Mouse (Mus musculus): ENCODE measurements around the gene 1700015F17Rik. TPM values are rescaled to one million over a fixed set of nuclear protein-coding genes. Genes with fewer than 3 reads are reported as not detected.

1700015F17Rik gene
- polyA plus RNA-seq, 1 experiment: 0.19 TPM

- Histone ChIP-seq H3K4me1 (ENCODE audit: control insufficient read depth, insufficient read depth, low read length) (no peaks in the 10 kb centered on the region), H3K27ac (ENCODE audit: insufficient read depth, low read length) (no peak overlapping the region), H3K4me3 (ENCODE audit: insufficient read depth, low read length) (no peak overlapping the region)
- TF ChIP-seq POLR2A (IDR thresholded peaks at IDR 0.05; ENCODE audit: extremely low read depth, insufficient read depth, low read length): no peak
- no peak for TF ChIP-seq CTCF (IDR thresholded peaks at IDR 0.05; ENCODE audit: extremely low read depth, insufficient read depth, low read length)
Observed at GRCm38 (mm10) chr5:5392786-5393185, 86.2 kb downstream of the 1700015F17Rik start.

Other genes with a start within 250 kb of the 1700015F17Rik start
- gene Cdk14, start 58.8 kb downstream of the 1700015F17Rik start, polyA plus RNA-seq (2012; rRNA removed): 82.5 and 89.5 TPM in 2 replicates
- 38.0 and 38.1 TPM in 2 replicates for gene Cldn12, start 35.8 kb upstream of the 1700015F17Rik start, polyA plus RNA-seq (2012; rRNA removed)
- 8.2 and 8.7 TPM in 2 replicates for gene Gtpbp10, start 80.4 kb upstream of the 1700015F17Rik start, polyA plus RNA-seq (2012; rRNA removed)
- 0.30 and 0.35 TPM in 2 replicates for gene Gm8773, start 94.7 kb upstream of the 1700015F17Rik start, polyA plus RNA-seq (2012; rRNA removed)
- 15.6 and 16.8 TPM in 2 replicates for gene Cfap69, start 185.1 kb upstream of the 1700015F17Rik start, polyA plus RNA-seq (2012; rRNA removed)
- 4.8 and 5.0 TPM in 2 replicates for gene Steap2, start 215.4 kb upstream of the 1700015F17Rik start, polyA plus RNA-seq (2012; rRNA removed)

Measured in cortical plate, adult 2 months (tissue).